Mouse (Mus musculus): Measurements from ENCODE around the gene Epm2a. TPM values are rescaled to one million over a fixed set of nuclear protein-coding genes. Genes with fewer than 3 reads are reported as not detected.

Epm2a gene
- polyA plus RNA-seq, 1 experiment from 2014 or later, result 1.4 TPM

DNA sequence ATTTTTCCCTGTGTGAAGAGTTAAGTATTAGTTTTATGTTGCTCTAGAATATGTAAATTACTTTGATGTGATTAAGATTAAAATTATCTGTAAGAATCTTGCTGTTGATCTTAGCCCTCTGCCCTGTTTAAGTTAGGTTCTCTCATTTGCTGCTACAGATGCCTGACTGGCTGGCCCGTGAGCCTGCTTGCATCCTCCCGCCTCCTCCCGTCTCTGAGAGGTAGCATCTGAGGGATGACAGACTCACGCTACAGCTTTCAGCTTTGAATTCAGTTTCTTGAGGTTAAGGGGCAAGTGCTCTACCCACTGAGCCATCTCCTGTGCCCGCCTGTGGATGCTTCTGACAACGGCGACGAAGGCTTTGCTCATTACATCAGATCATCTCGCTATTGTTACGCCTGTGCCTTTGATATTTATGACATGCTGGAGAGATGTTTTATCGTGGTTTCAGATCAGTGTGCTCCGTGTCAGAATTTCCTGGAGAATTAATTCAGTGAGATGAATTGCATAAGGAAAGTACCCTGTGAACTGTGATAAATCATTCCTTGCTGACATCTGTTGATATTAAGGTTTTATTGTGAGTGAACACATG is 19.8 kb downstream of the Epm2a start:
- Histone ChIP-seq H3K9me3 (ENCODE audit: control insufficient read depth, low read depth, low read length) (no peaks in the 10 kb centered on the region), H3K9ac (replicated peaks; ENCODE audit: low read depth, low read length) (no peak overlapping the region), H3K27ac (ENCODE audit: low read length) (no peak overlapping the region), H3K36me3 (ENCODE audit: control insufficient read depth, insufficient read depth, low read length) (no peaks in the 10 kb centered on the region), H3K4me3 (ENCODE audit: low read depth, low read length) (no peak overlapping the region), H3K27me3 (ENCODE audit: control insufficient read depth, insufficient read depth, low read length) (no peaks in the 10 kb centered on the region), H3K4me1 (ENCODE audit: control insufficient read depth, insufficient read depth, low read length) (no peaks in the 10 kb centered on the region), H3K4me2 (replicated peaks; ENCODE audit: low read depth, low read length) (0 out of 2 replicates have a peak overlapping the region, but pooled peaks have one; percentile 2)
- WGBS, result 34% methylated on average over 12 of the region's 12 CpGs
- no peak for ATAC-seq (ENCODE audit: insufficient number of reproducible peaks, insufficient read depth, low FRiP score, low read depth)

GRCm38 (mm10) chr10:11381302-11381701 is 38.1 kb downstream of the Epm2a start:
- ATAC-seq (ENCODE audit: insufficient number of reproducible peaks, insufficient read depth, low FRiP score, low read depth), result no peak
- Histone ChIP-seq H3K4me3 (ENCODE audit: low read depth, low read length) (no peak overlapping the region), H3K9me3 (ENCODE audit: control insufficient read depth, low read depth, low read length) (no peaks in the 10 kb centered on the region), H3K27ac (ENCODE audit: low read length) (no peak overlapping the region), H3K4me2 (replicated peaks; ENCODE audit: low read depth, low read length) (no peak overlapping the region), H3K4me1 (ENCODE audit: control insufficient read depth, insufficient read depth, low read length) (no peaks in the 10 kb centered on the region), H3K36me3 (ENCODE audit: control insufficient read depth, insufficient read depth, low read length) (no peaks in the 10 kb centered on the region), H3K27me3 (ENCODE audit: control insufficient read depth, insufficient read depth, low read length) (no peaks in the 10 kb centered on the region), H3K9ac (replicated peaks; ENCODE audit: low read depth, low read length) (no peak overlapping the region)
- WGBS, result 83% methylated on average over 2 of the region's 2 CpGs

DNA sequence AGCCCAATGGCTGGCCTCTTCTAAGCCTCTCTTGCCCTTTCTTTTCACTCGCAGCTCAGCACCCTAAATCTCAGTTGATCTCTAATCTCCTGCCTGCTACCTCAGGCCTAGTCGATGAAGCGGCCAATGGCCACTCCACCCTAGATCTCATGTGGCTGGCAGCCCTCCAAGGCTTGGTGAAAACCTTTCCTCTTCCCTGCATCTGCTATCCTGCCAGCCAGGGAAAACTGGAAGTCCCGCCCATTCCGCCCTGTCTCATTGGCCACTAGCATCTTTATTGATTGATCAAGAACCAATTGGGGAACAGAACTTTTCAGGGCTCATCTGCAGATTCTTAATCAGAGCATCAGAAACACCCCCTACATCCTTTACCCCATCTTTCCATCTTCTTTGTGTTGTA is 67.7 kb downstream of the Epm2a start:
- no peak for ATAC-seq (ENCODE audit: insufficient number of reproducible peaks, insufficient read depth, low FRiP score, low read depth)
- Histone ChIP-seq H3K9ac (replicated peaks; ENCODE audit: low read depth, low read length) (no peak overlapping the region), H3K27me3 (ENCODE audit: control insufficient read depth, insufficient read depth, low read length) (no peaks in the 10 kb centered on the region), H3K4me2 (replicated peaks; ENCODE audit: low read depth, low read length) (no peak overlapping the region), H3K27ac (ENCODE audit: low read length) (no peak overlapping the region), H3K9me3 (ENCODE audit: control insufficient read depth, low read depth, low read length) (no peaks in the 10 kb centered on the region), H3K36me3 (ENCODE audit: control insufficient read depth, insufficient read depth, low read length) (no peaks in the 10 kb centered on the region), H3K4me1 (ENCODE audit: control insufficient read depth, insufficient read depth, low read length) (no peaks in the 10 kb centered on the region), H3K4me3 (ENCODE audit: low read depth, low read length) (no peak overlapping the region)
- WGBS, result 78% methylated on average over 5 of the region's 5 CpGs

DNA sequence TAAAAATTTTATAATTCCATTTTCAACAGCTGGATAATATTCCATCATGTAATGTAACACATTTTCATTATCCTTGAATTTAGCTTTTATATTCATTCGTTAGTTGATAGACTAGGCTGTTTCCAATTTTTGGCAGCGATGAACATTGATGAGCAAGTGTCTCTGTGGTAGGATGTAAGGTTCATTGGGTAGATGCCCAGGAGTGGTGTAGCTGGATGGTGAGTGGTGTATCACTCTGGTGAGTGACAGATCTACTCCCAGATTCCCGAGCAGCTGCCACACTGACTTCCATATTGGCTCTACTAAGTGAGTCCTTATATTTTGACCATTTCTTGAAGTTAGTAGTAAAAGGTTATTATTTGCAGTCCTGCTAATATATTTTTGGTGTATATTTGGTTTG is 76.9 kb downstream of the Epm2a start:
- H3K27ac ChIP-seq (ENCODE audit: low read length), result no peak overlapping the region
- no peak overlapping the region for H3K4me2 ChIP-seq (replicated peaks; ENCODE audit: low read depth, low read length)
- H3K36me3 ChIP-seq (ENCODE audit: control insufficient read depth, insufficient read depth, low read length), result no peaks in the 10 kb centered on the region
- no peaks in the 10 kb centered on the region for H3K27me3 ChIP-seq (ENCODE audit: control insufficient read depth, insufficient read depth, low read length)
- no peaks in the 10 kb centered on the region for H3K4me1 ChIP-seq (ENCODE audit: control insufficient read depth, insufficient read depth, low read length)
- no peaks in the 10 kb centered on the region for H3K9me3 ChIP-seq (ENCODE audit: control insufficient read depth, low read depth, low read length)
- H3K4me3 ChIP-seq (ENCODE audit: low read depth, low read length), result no peak overlapping the region
- no peak for ATAC-seq (ENCODE audit: insufficient number of reproducible peaks, insufficient read depth, low FRiP score, low read depth)
- 86% methylated on average over 3 of the region's 3 CpGs for WGBS
- H3K9ac ChIP-seq (replicated peaks; ENCODE audit: low read depth, low read length), result no peak overlapping the region

- Histone ChIP-seq H3K9ac (replicated peaks; ENCODE audit: low read depth, low read length) (no peak overlapping the region), H3K36me3 (ENCODE audit: control insufficient read depth, insufficient read depth, low read length) (no peaks in the 10 kb centered on the region), H3K27ac (ENCODE audit: low read length) (no peak overlapping the region), H3K27me3 (ENCODE audit: control insufficient read depth, insufficient read depth, low read length) (no peaks in the 10 kb centered on the region), H3K4me1 (ENCODE audit: control insufficient read depth, insufficient read depth, low read length) (no peaks in the 10 kb centered on the region), H3K4me2 (replicated peaks; ENCODE audit: low read depth, low read length) (no peak overlapping the region), H3K4me3 (ENCODE audit: low read depth, low read length) (no peak overlapping the region), H3K9me3 (ENCODE audit: control insufficient read depth, low read depth, low read length) (no peaks in the 10 kb centered on the region)
- WGBS, result 85% methylated on average over 12 of the region's 12 CpGs
- no peak for ATAC-seq (ENCODE audit: insufficient number of reproducible peaks, insufficient read depth, low FRiP score, low read depth)
Measured at GRCm38 (mm10) chr10:11429059-11429812, 86.0 kb downstream of the Epm2a start.

DNA sequence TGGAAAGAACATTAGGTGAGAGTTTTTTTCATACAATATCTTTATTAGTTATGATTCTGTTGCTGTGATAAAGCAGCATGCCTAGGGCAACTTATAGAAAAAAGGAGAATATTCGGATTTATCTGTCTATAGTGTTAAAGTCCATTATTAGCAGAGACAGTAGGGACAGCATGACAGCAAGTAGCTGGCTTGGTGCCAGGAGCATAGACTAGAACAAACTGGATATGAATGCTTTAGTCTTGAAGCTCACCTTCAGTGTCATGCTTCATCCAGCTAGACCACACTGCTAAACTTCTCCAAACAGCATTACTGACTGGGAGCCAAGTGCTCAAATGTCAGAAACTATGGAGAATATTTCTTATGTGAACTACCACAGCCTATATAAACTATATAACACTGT is 93.8 kb downstream of the Epm2a start:
- ATAC-seq (ENCODE audit: insufficient number of reproducible peaks, insufficient read depth, low FRiP score, low read depth), result no peak
- Histone ChIP-seq H3K9me3 (ENCODE audit: control insufficient read depth, low read depth, low read length) (no peaks in the 10 kb centered on the region), H3K4me1 (ENCODE audit: control insufficient read depth, insufficient read depth, low read length) (no peaks in the 10 kb centered on the region), H3K27ac (ENCODE audit: low read length) (no peak overlapping the region), H3K27me3 (ENCODE audit: control insufficient read depth, insufficient read depth, low read length) (no peaks in the 10 kb centered on the region), H3K36me3 (ENCODE audit: control insufficient read depth, insufficient read depth, low read length) (no peaks in the 10 kb centered on the region), H3K4me3 (ENCODE audit: low read depth, low read length) (no peak overlapping the region), H3K9ac (replicated peaks; ENCODE audit: low read depth, low read length) (no peak overlapping the region), H3K4me2 (replicated peaks; ENCODE audit: low read depth, low read length) (no peak overlapping the region)
- 92% methylated on average over 1 of the region's 1 CpGs for WGBS

- no peak overlapping the region for H3K4me2 ChIP-seq (replicated peaks; ENCODE audit: low read depth, low read length)
- no peaks in the 10 kb centered on the region for H3K9me3 ChIP-seq (ENCODE audit: control insufficient read depth, low read depth, low read length)
- no peaks in the 10 kb centered on the region for H3K27me3 ChIP-seq (ENCODE audit: control insufficient read depth, insufficient read depth, low read length)
- WGBS, result 91% methylated on average over 10 of the region's 10 CpGs
- H3K36me3 ChIP-seq (ENCODE audit: control insufficient read depth, insufficient read depth, low read length), result no peaks in the 10 kb centered on the region
- no peaks in the 10 kb centered on the region for H3K4me1 ChIP-seq (ENCODE audit: control insufficient read depth, insufficient read depth, low read length)
- H3K9ac ChIP-seq (replicated peaks; ENCODE audit: low read depth, low read length), result no peak overlapping the region
- no peak overlapping the region for H3K4me3 ChIP-seq (ENCODE audit: low read depth, low read length)
- ATAC-seq (ENCODE audit: insufficient number of reproducible peaks, insufficient read depth, low FRiP score, low read depth), result no peak
- no peak overlapping the region for H3K27ac ChIP-seq (ENCODE audit: low read length)
Measured at GRCm38 (mm10) chr10:11438461-11438860, 95.3 kb downstream of the Epm2a start.

DNA sequence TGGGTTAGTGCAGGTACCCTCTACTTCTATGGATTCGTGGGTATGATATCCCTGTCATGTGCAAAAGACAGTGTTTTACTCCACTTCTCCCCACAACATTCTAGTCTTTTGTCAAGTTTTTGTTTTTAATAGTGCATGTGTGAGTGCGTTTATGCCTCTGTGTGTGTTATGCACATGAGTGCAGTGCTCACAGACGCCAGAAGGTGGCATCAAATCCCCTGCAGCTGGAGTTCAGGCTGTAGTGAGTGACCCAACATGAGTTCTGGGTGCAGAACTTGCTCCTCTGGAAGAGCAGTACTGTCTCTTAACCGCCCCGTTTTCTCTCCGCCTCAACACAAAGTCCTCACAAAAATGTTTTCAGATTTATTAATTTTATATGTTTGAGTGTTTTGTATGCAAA is 96.1 kb downstream of the Epm2a start:
- no peaks in the 10 kb centered on the region for H3K9me3 ChIP-seq (ENCODE audit: control insufficient read depth, low read depth, low read length)
- no peak overlapping the region for H3K27ac ChIP-seq (ENCODE audit: low read length)
- ATAC-seq (ENCODE audit: insufficient number of reproducible peaks, insufficient read depth, low FRiP score, low read depth), result no peak
- no peaks in the 10 kb centered on the region for H3K36me3 ChIP-seq (ENCODE audit: control insufficient read depth, insufficient read depth, low read length)
- H3K4me3 ChIP-seq (ENCODE audit: low read depth, low read length), result no peak overlapping the region
- no peaks in the 10 kb centered on the region for H3K27me3 ChIP-seq (ENCODE audit: control insufficient read depth, insufficient read depth, low read length)
- 86% methylated on average over 6 of the region's 6 CpGs for WGBS
- no peaks in the 10 kb centered on the region for H3K4me1 ChIP-seq (ENCODE audit: control insufficient read depth, insufficient read depth, low read length)
- H3K4me2 ChIP-seq (replicated peaks; ENCODE audit: low read depth, low read length), result no peak overlapping the region
- H3K9ac ChIP-seq (replicated peaks; ENCODE audit: low read depth, low read length), result no peak overlapping the region

All from stomach, embryonic 14.5 days (tissue).